Mouse (Mus musculus) myocyte (in vitro differentiated cells): Measurements from ENCODE around the gene Wdr72. TPM values are rescaled to one million over a fixed set of nuclear protein-coding genes. Genes with fewer than 3 reads are reported as not detected.

Experiments
- H3K27me3 ChIP-seq: one replicate; pipeline ENCODE4 v1.6.1; 2011; ENCODE audit not compliant: control insufficient read depth, insufficient read depth, insufficient read length
- H3K36me3 ChIP-seq: one replicate; pipeline ENCODE4 v1.6.1; 2011; ENCODE audit not compliant: control insufficient read depth, insufficient read depth
- H3K4me2 ChIP-seq: one replicate; pipeline ENCODE4 v1.6.1; 2011; ENCODE audit warnings: low read depth, control low read depth
- H3K4me3 ChIP-seq: one replicate; pipeline ENCODE4 v1.5.1; 2011; ENCODE audit warnings: mild to moderate bottlenecking, control low read depth, moderate library complexity
- H3K79me2 ChIP-seq: one replicate; pipeline ENCODE4 v1.6.1; 2011; ENCODE audit not compliant: control insufficient read depth, insufficient read depth
- H3ac ChIP-seq: one replicate; pipeline ENCODE4 v1.6.1; 2011; ENCODE audit not compliant: control insufficient read depth, insufficient read length
- CEBPB ChIP-seq: IDR thresholded peaks from 2 replicates; pipeline ENCODE4 v1.6.1; 2011; ENCODE audit warnings: mild to moderate bottlenecking, moderate library complexity; ENCODE audit not compliant: poor library complexity, insufficient read depth, severe bottlenecking
- E2F4 ChIP-seq: IDR thresholded peaks from one replicate; pipeline ENCODE4 v1.6.1; 2011; ENCODE audit warnings: mild to moderate bottlenecking, control low read depth, moderate library complexity; ENCODE audit not compliant: insufficient read depth
- MAX ChIP-seq: IDR thresholded peaks from one replicate; pipeline ENCODE4 v1.6.1; 2011; ENCODE audit warnings: low read depth, mild to moderate bottlenecking, control low read depth
- MYOD1 ChIP-seq, 3 experiments: IDR thresholded peaks; one replicate each; pipeline ENCODE4 v1.6.1; 2011; ENCODE audit warnings: control low read depth in 2 of 3, low read depth in 2 of 3, mild to moderate bottlenecking in 2 of 3, moderate library complexity in 1 of 3; ENCODE audit not compliant: insufficient read length in 2 of 3, control insufficient read depth in 1 of 3
- MYOG ChIP-seq, 3 experiments: IDR thresholded peaks; one replicate each; pipeline ENCODE4 v1.6.1; 2011; ENCODE audit warnings: control low read depth in 2 of 3, low read depth in 2 of 3, mild to moderate bottlenecking in 2 of 3; ENCODE audit not compliant: insufficient read length in 2 of 3, control insufficient read depth in 1 of 3, insufficient read depth in 1 of 3
- POLR2A ChIP-seq: IDR thresholded peaks from one replicate; pipeline ENCODE4 v1.6.1; 2011; ENCODE audit warnings: low read depth, mild to moderate bottlenecking, control low read depth, moderate library complexity; ENCODE audit not compliant: insufficient read length
- POLR2AphosphoS2 ChIP-seq: IDR thresholded peaks from one replicate; pipeline ENCODE4 v1.6.1; 2011; ENCODE audit warnings: low read depth, control low read depth; ENCODE audit not compliant: insufficient read length
- REST ChIP-seq: IDR thresholded peaks from one replicate; pipeline ENCODE4 v1.6.1; 2011; ENCODE audit warnings: mild to moderate bottlenecking, control low read depth, moderate library complexity; ENCODE audit not compliant: insufficient read depth, insufficient read length
- SRF ChIP-seq: IDR thresholded peaks from one replicate; pipeline ENCODE4 v1.6.1; 2011; ENCODE audit warnings: low read depth; ENCODE audit not compliant: control insufficient read depth, insufficient read length
- TCF12 ChIP-seq: IDR thresholded peaks from one replicate; pipeline ENCODE4 v1.6.1; 2011; ENCODE audit warnings: mild to moderate bottlenecking, control low read depth; ENCODE audit not compliant: poor library complexity, insufficient read depth, severe bottlenecking
- TCF3 ChIP-seq: IDR thresholded peaks from one replicate; pipeline ENCODE4 v1.6.1; 2011; ENCODE audit warnings: low read depth, control low read depth; ENCODE audit not compliant: insufficient read length
- USF1 ChIP-seq: IDR thresholded peaks from one replicate; pipeline ENCODE4 v1.6.1; 2011; ENCODE audit warnings: low read depth, mild to moderate bottlenecking, control low read depth, moderate library complexity
- polyA plus RNA-seq: library from polyadenylated mRNA; unstranded; fragments of >200 nt; fragmentation: generic; extraction: Trizol; gene quantifications from one replicate; pipeline ENCODE4 v1.2.1, GENCODE M21; 2012; ENCODE audit warnings: missing spikeins

Gene Wdr72
- polyA plus RNA-seq, 1 experiment: not detected

DNA sequence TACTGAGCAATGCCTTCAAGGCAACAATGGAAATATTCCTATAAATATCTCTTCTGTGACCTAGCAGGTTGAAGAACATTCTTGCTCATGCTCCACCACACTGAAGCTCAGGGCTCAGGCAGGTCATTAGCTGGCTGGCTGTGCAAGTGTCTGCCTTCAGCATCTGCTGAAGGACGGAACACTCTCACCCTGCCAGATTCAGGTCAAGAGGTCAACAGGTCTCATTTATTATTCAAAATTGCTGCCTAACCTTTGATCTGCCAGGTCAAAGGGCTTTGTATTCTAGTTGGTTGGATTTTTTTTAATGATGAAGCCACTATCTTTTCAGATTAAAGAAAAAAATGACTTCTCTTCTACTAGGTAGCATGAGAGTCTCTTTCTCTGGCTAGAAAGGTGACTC, 139.3 kb downstream of the Wdr72 start:
- H3K4me2 ChIP-seq: no peak overlapping the region
- no peaks in the 10 kb centered on the region for H3K36me3 ChIP-seq
- H3K27me3 ChIP-seq: no peaks in the 10 kb centered on the region
- H3K4me3 ChIP-seq: no peak overlapping the region
- no peak overlapping the region for H3ac ChIP-seq
- H3K79me2 ChIP-seq: no peaks in the 10 kb centered on the region
- TF ChIP-seq TCF12: no peak
- TF ChIP-seq REST: no peak
- TF ChIP-seq SRF: no peak

DNA sequence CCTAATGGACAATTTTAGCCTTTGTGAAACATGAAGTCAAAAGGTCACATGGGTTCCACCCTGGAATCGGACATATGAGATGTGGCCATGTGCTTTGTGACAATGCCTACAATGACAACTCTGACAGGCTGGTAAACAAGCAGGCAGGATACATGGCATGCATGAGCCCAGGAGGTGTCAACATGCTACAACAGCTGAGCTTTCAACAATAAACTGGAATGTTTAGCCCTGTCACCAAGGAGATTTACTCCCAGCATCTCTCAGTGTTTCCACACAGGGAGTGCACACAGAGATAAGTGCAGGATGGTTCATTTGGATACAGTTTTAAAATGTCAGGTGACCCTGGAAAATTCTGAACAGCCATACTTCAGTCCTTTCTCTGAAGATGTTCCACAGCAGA, 140.4 kb downstream of the Wdr72 start:
- no peak for TF ChIP-seq TCF3
- no peak for TF ChIP-seq CEBPB
- no peak for TF ChIP-seq MAX
- no peak for TF ChIP-seq SRF
- TF ChIP-seq E2F4: no peak
- TF ChIP-seq TCF12: no peak
- no peak for TF ChIP-seq USF1
- no peak for TF ChIP-seq MYOG (IDR thresholded peaks at IDR 0.05; ENCODE audit: control insufficient read depth in 1 of 3, insufficient read depth in 1 of 3, insufficient read length in 2 of 3, low read depth in 2 of 3)
- no peak for TF ChIP-seq REST
- no peak for TF ChIP-seq POLR2AphosphoS2
- no peak for TF ChIP-seq MYOD1 (IDR thresholded peaks at IDR 0.05; ENCODE audit: control insufficient read depth in 1 of 3, insufficient read length in 2 of 3, low read depth in 2 of 3)
- TF ChIP-seq POLR2A: no peak
- no peaks in the 10 kb centered on the region for H3K79me2 ChIP-seq

DNA sequence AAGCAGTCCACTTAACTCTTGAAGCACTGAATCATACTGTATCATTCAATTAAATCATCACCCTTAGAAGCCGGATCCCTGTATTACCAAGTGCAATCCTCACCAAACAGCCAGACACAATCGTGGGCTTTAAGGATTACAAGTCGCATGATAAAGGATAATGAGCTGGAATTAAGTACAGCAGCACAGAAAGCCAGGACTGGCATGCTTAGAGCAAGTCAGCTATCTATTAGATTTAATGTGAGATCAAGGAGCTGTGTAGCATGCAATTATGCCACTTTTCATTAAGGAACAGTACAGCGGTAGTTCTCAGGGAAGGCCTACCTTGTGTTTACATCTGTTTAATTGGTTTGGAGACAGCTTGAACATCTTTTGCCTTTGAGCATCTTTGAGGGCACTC, 148.2 kb downstream of the Wdr72 start:
- H3K79me2 ChIP-seq: no peaks in the 10 kb centered on the region
- no peaks in the 10 kb centered on the region for H3K36me3 ChIP-seq
- no peak overlapping the region for H3ac ChIP-seq
- no peak overlapping the region for H3K4me2 ChIP-seq
- no peaks in the 10 kb centered on the region for H3K27me3 ChIP-seq
- TF ChIP-seq REST: no peak
- no peak for TF ChIP-seq MYOD1 (IDR thresholded peaks at IDR 0.05; ENCODE audit: control insufficient read depth in 1 of 3, insufficient read length in 2 of 3, low read depth in 2 of 3)
- no peak for TF ChIP-seq USF1
- TF ChIP-seq E2F4: no peak
- TF ChIP-seq POLR2A: no peak
- no peak for TF ChIP-seq MYOG (IDR thresholded peaks at IDR 0.05; ENCODE audit: control insufficient read depth in 1 of 3, insufficient read depth in 1 of 3, insufficient read length in 2 of 3, low read depth in 2 of 3)
- no peak for TF ChIP-seq SRF
- no peak for TF ChIP-seq CEBPB
- no peak for TF ChIP-seq TCF12
- TF ChIP-seq TCF3: no peak
- TF ChIP-seq MAX: no peak
- no peak for TF ChIP-seq POLR2AphosphoS2
- H3K4me3 ChIP-seq: no peak overlapping the region

More for the DNA sequence above, 140.4 kb downstream of the Wdr72 start:
- no peak overlapping the region for H3K4me3 ChIP-seq
- no peaks in the 10 kb centered on the region for H3K36me3 ChIP-seq
- no peaks in the 10 kb centered on the region for H3K27me3 ChIP-seq
- H3K4me2 ChIP-seq: no peak overlapping the region
- no peak overlapping the region for H3ac ChIP-seq

DNA sequence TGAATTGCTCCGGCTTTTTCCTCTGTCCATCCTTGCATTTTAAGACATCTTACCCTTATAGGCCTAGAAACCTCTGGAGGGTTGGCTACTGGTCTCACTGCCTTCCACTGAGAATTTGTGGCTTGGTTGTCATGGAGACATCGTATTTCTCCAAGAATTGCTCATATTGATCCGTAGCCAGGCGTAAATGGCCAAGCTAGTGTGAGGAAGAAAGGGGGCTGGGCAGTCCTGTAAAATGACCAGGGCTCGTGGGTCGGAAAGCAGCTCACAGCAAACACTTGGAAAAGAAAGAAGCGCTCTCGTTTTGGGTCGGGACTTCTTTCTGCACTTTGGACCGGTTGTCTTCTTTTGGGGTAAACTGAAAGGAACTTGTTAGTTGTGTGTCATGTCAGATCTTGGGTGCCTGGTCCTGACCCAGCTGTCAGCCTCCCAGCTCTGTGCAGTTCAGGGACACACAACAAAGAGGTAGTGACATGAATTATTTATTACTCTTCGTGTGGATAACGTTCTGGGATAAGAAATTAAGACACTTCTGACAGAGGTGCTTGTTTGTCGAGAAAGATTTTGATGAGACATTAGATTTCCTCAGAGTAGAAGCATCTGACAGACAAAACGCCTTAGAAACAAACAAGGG, 167.7 kb downstream of the Wdr72 start:
- no peaks in the 10 kb centered on the region for H3K36me3 ChIP-seq
- no peak overlapping the region for H3K4me3 ChIP-seq
- TF ChIP-seq POLR2AphosphoS2 (no peak), MYOD1 (IDR thresholded peaks at IDR 0.05; ENCODE audit: control insufficient read depth in 1 of 3, insufficient read length in 2 of 3, low read depth in 2 of 3) (no peak), TCF3 (no peak), SRF (no peak), MYOG (IDR thresholded peaks at IDR 0.05; ENCODE audit: control insufficient read depth in 1 of 3, insufficient read depth in 1 of 3, insufficient read length in 2 of 3, low read depth in 2 of 3) (no peak), MAX (no peak), CEBPB (no peak), USF1 (no peak), REST (no peak)
- no peak overlapping the region for H3K4me2 ChIP-seq
- H3K27me3 ChIP-seq: no peaks in the 10 kb centered on the region
- no peaks in the 10 kb centered on the region for H3K79me2 ChIP-seq
- H3ac ChIP-seq: no peak overlapping the region

DNA sequence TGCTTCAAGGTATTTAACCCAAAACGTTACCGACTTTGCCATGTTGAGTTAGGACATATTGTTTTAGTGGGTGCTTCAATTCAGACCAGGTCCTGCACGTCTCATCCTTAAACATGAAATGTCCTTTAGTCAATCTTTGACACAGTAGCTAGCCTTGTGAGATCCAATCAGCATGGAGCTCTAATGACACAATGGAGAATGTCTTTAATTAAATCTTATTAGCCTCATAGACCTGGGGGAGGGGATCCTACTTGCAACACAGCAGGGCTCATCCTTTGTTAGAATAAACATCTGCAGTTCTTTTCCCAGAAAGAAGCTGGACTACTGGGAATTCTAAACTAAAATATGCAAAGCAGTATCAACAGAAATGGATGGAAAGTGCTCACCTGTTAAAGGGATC, 171.9 kb downstream of the Wdr72 start:
- Histone ChIP-seq H3K4me3 (no peak overlapping the region), H3ac (no peak overlapping the region), H3K36me3 (no peaks in the 10 kb centered on the region), H3K27me3 (no peaks in the 10 kb centered on the region), H3K4me2 (no peak overlapping the region), H3K79me2 (no peaks in the 10 kb centered on the region)
- TF ChIP-seq TCF12 (no peak), MYOD1 (IDR thresholded peaks at IDR 0.05; ENCODE audit: control insufficient read depth in 1 of 3, insufficient read length in 2 of 3, low read depth in 2 of 3) (no peak), TCF3 (no peak), E2F4 (no peak), POLR2A (no peak), CEBPB (no peak), REST (no peak), MAX (no peak), SRF (no peak), USF1 (no peak)
